Mouse (Mus musculus): ENCODE measurements around the gene Lgals12. TPM values are rescaled to one million over a fixed set of nuclear protein-coding genes. Genes with fewer than 3 reads are reported as not detected.

Lgals12 gene
- polyA plus RNA-seq, 1 experiment from 2014 or later: 2.3 TPM

GRCm38 (mm10) chr19:7557844-7558243, 49.1 kb downstream of the Lgals12 start:
- no peaks in the 10 kb centered on the region for H3K36me3 ChIP-seq
- peak overlapping the region; percentile 84 for H3K4me2 ChIP-seq (replicated peaks)
- H3K27ac ChIP-seq (replicated peaks): no peak overlapping the region
- peaks cover 20% of the 10 kb centered on the region for H3K4me1 ChIP-seq
- peak overlapping the region; percentile 48 for H3K4me3 ChIP-seq (replicated peaks)
- H3K9ac ChIP-seq: peak overlapping the region; percentile 12; the same call in 1 of the 2 replicates
- whole genome bisulfite sequencing: 6% methylated on average over 4 of the region's 4 CpGs
- ATAC-seq (ENCODE audit: insufficient number of reproducible peaks, low FRiP score, low TSS enrichment, low read depth): peak; percentile 16; the same call in 1 of the 2 replicates
- H3K9me3 ChIP-seq (replicated peaks): no peaks in the 10 kb centered on the region
- H3K27me3 ChIP-seq: no peaks in the 10 kb centered on the region

- no peaks in the 10 kb centered on the region for H3K36me3 ChIP-seq
- 1% methylated on average over 27 of the region's 27 CpGs for WGBS
- ATAC-seq (ENCODE audit: insufficient number of reproducible peaks, low FRiP score, low TSS enrichment, low read depth): peak; percentile 45; the same call in 1 of the 2 replicates
- peak within 1 kb of the TSS; percentile 84 for H3K4me2 ChIP-seq (replicated peaks)
- H3K4me3 ChIP-seq (replicated peaks): peak within 1 kb of the TSS; percentile 48
- no peaks in the 10 kb centered on the region for H3K9me3 ChIP-seq (replicated peaks)
- H3K4me1 ChIP-seq: peaks cover 20% of the 10 kb centered on the region
- H3K27ac ChIP-seq (replicated peaks): no peak within 1 kb of the TSS
- H3K9ac ChIP-seq: peak within 1 kb of the TSS; percentile 12; the same call in 1 of the 2 replicates
- no peaks in the 10 kb centered on the region for H3K27me3 ChIP-seq
Measured at GRCm38 (mm10) chr19:7557328-7557822, 49.6 kb downstream of the Lgals12 start, which contains the start of gene Pla2g16. Pla2g16 (plus strand) TSS chr19:7557459.

GRCm38 (mm10) chr19:7556641-7557040, 50.4 kb downstream of the Lgals12 start:
- ATAC-seq (ENCODE audit: insufficient number of reproducible peaks, low FRiP score, low TSS enrichment, low read depth): no peak
- WGBS: 94% methylated on average over 1 of the region's 1 CpGs
- Histone ChIP-seq H3K4me2 (replicated peaks) (no peak overlapping the region), H3K9me3 (replicated peaks) (no peaks in the 10 kb centered on the region), H3K27me3 (no peaks in the 10 kb centered on the region), H3K4me1 (peaks cover 20% of the 10 kb centered on the region), H3K27ac (replicated peaks) (no peak overlapping the region), H3K4me3 (replicated peaks) (no peak overlapping the region), H3K36me3 (no peaks in the 10 kb centered on the region), H3K9ac (no peak overlapping the region)

- H3K27ac ChIP-seq (replicated peaks): no peak overlapping the region
- H3K36me3 ChIP-seq: no peaks in the 10 kb centered on the region
- H3K4me1 ChIP-seq: peaks cover 14% of the 10 kb centered on the region
- H3K27me3 ChIP-seq: no peaks in the 10 kb centered on the region
- H3K4me2 ChIP-seq (replicated peaks): no peak overlapping the region
- H3K4me3 ChIP-seq (replicated peaks): no peak overlapping the region
- ATAC-seq (ENCODE audit: insufficient number of reproducible peaks, low FRiP score, low TSS enrichment, low read depth): no peak
- WGBS: 77% methylated on average over 4 of the region's 4 CpGs
- no peak overlapping the region for H3K9ac ChIP-seq
- no peaks in the 10 kb centered on the region for H3K9me3 ChIP-seq (replicated peaks)
Measured at GRCm38 (mm10) chr19:7554881-7555280, 52.1 kb downstream of the Lgals12 start.

GRCm38 (mm10) chr19:7553441-7553840, 53.6 kb downstream of the Lgals12 start:
- Histone ChIP-seq H3K9ac (no peak overlapping the region), H3K9me3 (replicated peaks) (no peaks in the 10 kb centered on the region), H3K27ac (replicated peaks) (no peak overlapping the region), H3K4me2 (replicated peaks) (no peak overlapping the region), H3K4me1 (peaks cover 14% of the 10 kb centered on the region), H3K4me3 (replicated peaks) (no peak overlapping the region), H3K36me3 (no peaks in the 10 kb centered on the region), H3K27me3 (no peaks in the 10 kb centered on the region)
- no peak for ATAC-seq (ENCODE audit: insufficient number of reproducible peaks, low FRiP score, low TSS enrichment, low read depth)

GRCm38 (mm10) chr19:7552301-7552673, 54.7 kb downstream of the Lgals12 start:
- Histone ChIP-seq H3K4me1 (peaks cover 2% of the 10 kb centered on the region), H3K9me3 (replicated peaks) (no peaks in the 10 kb centered on the region), H3K9ac (no peak overlapping the region), H3K27me3 (no peaks in the 10 kb centered on the region), H3K27ac (replicated peaks) (no peak overlapping the region), H3K4me2 (replicated peaks) (no peak overlapping the region), H3K4me3 (replicated peaks) (no peak overlapping the region), H3K36me3 (no peaks in the 10 kb centered on the region)
- ATAC-seq (ENCODE audit: insufficient number of reproducible peaks, low FRiP score, low TSS enrichment, low read depth): no peak
- 81% methylated on average over 2 of the region's 2 CpGs for WGBS

GRCm38 (mm10) chr19:7551550-7552300, 55.3 kb downstream of the Lgals12 start:
- WGBS: 42% methylated on average over 4 of the region's 4 CpGs
- H3K9ac ChIP-seq: no peak overlapping the region
- H3K4me1 ChIP-seq: no peaks in the 10 kb centered on the region
- H3K36me3 ChIP-seq: no peaks in the 10 kb centered on the region
- H3K9me3 ChIP-seq (replicated peaks): no peaks in the 10 kb centered on the region
- no peak overlapping the region for H3K4me2 ChIP-seq (replicated peaks)
- no peaks in the 10 kb centered on the region for H3K27me3 ChIP-seq
- H3K27ac ChIP-seq (replicated peaks): no peak overlapping the region
- no peak overlapping the region for H3K4me3 ChIP-seq (replicated peaks)
- no peak for ATAC-seq (ENCODE audit: insufficient number of reproducible peaks, low FRiP score, low TSS enrichment, low read depth)

GRCm38 (mm10) chr19:7548924-7549323, 58.1 kb downstream of the Lgals12 start:
- H3K4me1 ChIP-seq: no peaks in the 10 kb centered on the region
- H3K27me3 ChIP-seq: no peaks in the 10 kb centered on the region
- no peaks in the 10 kb centered on the region for H3K9me3 ChIP-seq (replicated peaks)
- ATAC-seq (ENCODE audit: insufficient number of reproducible peaks, low FRiP score, low TSS enrichment, low read depth): no peak
- no peak overlapping the region for H3K9ac ChIP-seq
- H3K27ac ChIP-seq (replicated peaks): no peak overlapping the region
- H3K4me3 ChIP-seq (replicated peaks): no peak overlapping the region
- H3K36me3 ChIP-seq: no peaks in the 10 kb centered on the region
- WGBS: 91% methylated on average over 3 of the region's 3 CpGs
- H3K4me2 ChIP-seq (replicated peaks): no peak overlapping the region

Other genes starting within 250 kb of the Lgals12 start
- 30.1 and 36.2 TPM in 2 replicates for gene Spindoc, start 224.2 kb downstream of the Lgals12 start, polyA plus RNA-seq (2015; fragmentation: Nextera tagmentation; extraction: Ambion mirVana)
- gene 2700081O15Rik, start 189.6 kb downstream of the Lgals12 start, polyA plus RNA-seq (2015; fragmentation: Nextera tagmentation; extraction: Ambion mirVana): 8.3 and 9.5 TPM in 2 replicates
- 138 and 139 TPM in 2 replicates for gene Rtn3, start 123.9 kb downstream of the Lgals12 start, polyA plus RNA-seq (2015; fragmentation: Nextera tagmentation; extraction: Ambion mirVana)
- gene Atl3, start 113.2 kb downstream of the Lgals12 start, polyA plus RNA-seq (2015; fragmentation: Nextera tagmentation; extraction: Ambion mirVana): 12.7 and 13.2 TPM in 2 replicates
- 13.0 and 14.8 TPM in 2 replicates for gene Pla2g16, start 49.7 kb downstream of the Lgals12 start, polyA plus RNA-seq (2015; fragmentation: Nextera tagmentation; extraction: Ambion mirVana)
- 0.21 and 0.38 TPM in 2 replicates for gene Hrasls5, start 5.3 kb upstream of the Lgals12 start, polyA plus RNA-seq (2015; fragmentation: Nextera tagmentation; extraction: Ambion mirVana)
- not detected in 2 replicates for gene Slc22a19, start 104.1 kb upstream of the Lgals12 start, polyA plus RNA-seq (2015; fragmentation: Nextera tagmentation; extraction: Ambion mirVana)
- not detected in 2 replicates for gene Slc22a26, start 195.5 kb upstream of the Lgals12 start, polyA plus RNA-seq (2015; fragmentation: Nextera tagmentation; extraction: Ambion mirVana)

Data from embryonic facial prominence, embryonic 15.5 days (tissue).